Mouse (Mus musculus) retina, embryonic 14.5 days (tissue): ENCODE results near the gene Mrpl48.
A peak's percentile ranks its signal among the peaks of the same experiment; 100 is the strongest.
"Not testable (repeated sequence)": the region's sequence is repeated elsewhere in the genome, so short reads cannot be mapped to it uniquely, and the experiment has no call there.

Source experiments
- DNase-seq: peaks from one replicate; pipeline ENCODE4 v3.0.0-alpha.2; 2015; ENCODE audit warnings: low spot score

Mrpl48 gene

GRCm38 (mm10) chr7:100589816-100590215, 18.3 kb downstream of the Mrpl48 start:
- DNase-seq: no peak

- peak; percentile 92 for DNase-seq
Measured at GRCm38 (mm10) chr7:100582727-100583236, 25.3 kb downstream of the Mrpl48 start.

DNA sequence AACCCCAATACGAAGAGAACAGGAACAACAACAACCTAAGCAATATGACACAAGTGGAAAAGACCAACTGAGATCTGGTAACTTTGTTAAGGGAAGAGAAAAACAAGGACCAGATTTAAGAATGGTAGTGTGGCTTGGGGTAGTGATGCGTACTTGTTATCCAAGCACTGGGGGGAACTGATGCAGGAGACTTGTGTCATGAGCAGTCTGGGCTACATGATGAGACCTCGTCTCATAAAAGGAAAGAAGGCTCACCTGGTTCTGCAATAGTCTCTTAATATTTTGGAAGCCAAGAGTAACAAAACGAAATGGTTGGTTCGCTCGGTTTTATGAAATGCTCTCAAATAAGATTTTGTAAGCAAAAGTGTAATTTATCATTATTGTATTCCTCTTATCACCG, 25.9 kb downstream of the Mrpl48 start:
- no peak for DNase-seq

- DNase-seq: no peak
Measured at GRCm38 (mm10) chr7:100578794-100579193, 29.3 kb downstream of the Mrpl48 start.

DNA sequence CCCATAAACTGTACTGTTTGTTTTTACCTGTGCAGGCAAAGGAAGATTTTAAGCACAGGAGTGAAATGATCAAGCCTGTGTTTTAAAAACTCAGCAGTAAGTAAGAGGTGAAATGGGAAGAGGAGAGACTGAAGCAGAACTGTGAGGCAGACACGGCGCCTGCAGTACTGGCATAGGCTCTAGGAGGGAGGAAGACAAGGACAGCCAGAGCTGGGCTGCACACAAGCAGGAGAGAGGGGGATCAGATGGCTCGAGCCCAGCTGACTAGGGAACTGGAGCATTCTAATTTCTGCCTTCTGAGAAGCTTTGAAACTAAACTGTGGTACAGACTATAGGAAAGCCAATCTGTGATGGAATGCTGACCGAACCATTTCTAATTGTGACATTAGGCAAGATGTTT, 35.4 kb downstream of the Mrpl48 start:
- DNase-seq: no peak

DNA sequence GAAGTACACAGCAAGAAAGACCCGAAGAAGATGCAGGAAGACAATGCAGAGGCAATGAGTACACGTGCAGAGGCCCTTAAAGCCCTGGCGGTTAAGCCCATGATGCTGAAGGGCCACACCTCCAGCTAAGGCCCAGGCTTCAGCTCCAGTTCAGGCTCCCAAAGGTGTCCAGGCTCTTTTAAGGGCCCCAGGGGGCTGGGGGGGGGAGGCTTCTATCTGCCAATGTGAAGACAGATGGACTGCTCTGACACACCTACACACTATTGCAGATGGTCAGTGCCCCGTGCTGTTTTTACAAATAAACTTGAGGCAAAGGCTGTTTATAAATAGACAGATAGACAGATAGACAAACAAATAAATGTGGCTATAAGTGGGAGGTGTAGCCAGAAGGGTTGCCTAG, 36.0 kb downstream of the Mrpl48 start:
- DNase-seq: no peak

DNA sequence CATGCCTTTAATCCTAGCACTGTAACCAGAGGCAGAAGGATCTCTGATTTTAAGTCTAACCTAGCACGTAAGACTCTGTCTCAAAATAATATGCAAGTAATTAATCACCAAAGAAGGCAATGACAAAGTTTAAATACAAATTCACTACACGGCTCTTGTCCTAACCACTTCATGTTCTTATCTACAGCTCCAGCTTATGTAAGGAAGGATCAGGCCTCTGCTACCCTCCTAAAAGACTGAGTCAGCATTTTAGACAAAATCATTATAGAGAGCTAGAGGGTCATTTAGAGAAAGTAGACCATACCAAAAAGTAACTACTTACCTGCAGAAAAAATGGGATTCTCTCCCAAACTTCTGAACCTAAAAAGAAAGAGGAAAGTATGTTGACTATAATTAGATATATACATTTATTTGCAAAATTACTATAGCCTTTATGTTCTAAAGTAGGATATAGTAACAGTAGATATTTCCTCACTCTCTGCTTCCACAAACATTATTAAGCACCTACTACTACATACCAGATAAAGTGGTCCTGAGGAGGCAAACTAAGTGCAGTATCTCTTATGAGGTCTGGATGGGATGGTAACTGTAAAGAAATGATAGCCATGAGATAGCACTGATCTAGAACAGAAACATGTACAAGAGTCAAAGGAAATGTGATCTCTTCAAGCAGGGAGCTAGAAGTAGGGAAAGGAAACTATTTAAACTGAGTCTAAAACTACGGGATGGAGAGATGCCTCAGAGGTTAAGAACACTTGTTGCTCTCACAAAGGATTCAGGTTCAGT, 37.0 kb downstream of the Mrpl48 start:
- DNase-seq: no peak

- DNase-seq: no peak
Measured at GRCm38 (mm10) chr7:100569907-100570306, 38.2 kb downstream of the Mrpl48 start.

DNA sequence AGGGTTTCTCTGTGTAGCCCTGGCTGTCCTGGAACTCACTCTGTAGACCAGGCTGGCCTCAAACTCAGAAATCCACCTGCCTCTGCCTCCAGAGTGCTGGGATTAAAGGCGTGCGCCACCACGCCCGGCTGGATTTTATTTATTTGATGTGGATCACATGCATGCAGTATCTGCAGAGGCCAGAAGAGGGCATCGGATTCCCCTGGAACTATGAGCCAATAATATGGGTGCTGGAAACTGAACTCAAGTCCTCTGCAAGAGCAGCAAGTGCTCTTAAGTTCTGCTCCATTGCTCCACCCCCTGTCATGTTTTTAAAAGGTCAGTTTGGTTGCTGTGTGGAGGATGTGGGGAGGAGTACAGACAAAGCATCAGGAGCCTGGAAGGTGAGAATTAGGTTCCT, 40.9 kb downstream of the Mrpl48 start:
- DNase-seq: not testable (repeated sequence)

- no peak for DNase-seq
Measured at GRCm38 (mm10) chr7:100561861-100562587, 46.1 kb downstream of the Mrpl48 start.

- DNase-seq: no peak
Measured at GRCm38 (mm10) chr7:100559331-100559730, 48.8 kb downstream of the Mrpl48 start.

DNA sequence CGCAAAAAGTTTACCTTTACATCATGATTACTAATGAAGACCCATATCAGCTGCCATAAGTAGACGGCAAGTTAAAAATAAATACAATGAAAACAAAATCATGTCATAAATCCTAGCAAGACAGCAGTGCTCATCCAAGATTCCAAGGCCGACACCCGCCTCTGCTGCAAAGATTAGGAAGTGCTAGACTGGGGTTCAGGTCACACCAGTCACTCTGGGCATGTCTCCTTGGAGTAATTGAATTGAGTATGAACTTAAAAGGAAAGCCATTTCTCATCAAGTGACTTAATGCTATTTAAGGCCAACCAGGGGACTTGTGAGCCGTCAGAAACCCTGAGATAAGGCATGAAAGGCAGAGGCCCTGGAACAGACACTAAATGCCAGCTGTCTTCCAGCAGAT, 50.9 kb downstream of the Mrpl48 start:
- no peak for DNase-seq

DNA sequence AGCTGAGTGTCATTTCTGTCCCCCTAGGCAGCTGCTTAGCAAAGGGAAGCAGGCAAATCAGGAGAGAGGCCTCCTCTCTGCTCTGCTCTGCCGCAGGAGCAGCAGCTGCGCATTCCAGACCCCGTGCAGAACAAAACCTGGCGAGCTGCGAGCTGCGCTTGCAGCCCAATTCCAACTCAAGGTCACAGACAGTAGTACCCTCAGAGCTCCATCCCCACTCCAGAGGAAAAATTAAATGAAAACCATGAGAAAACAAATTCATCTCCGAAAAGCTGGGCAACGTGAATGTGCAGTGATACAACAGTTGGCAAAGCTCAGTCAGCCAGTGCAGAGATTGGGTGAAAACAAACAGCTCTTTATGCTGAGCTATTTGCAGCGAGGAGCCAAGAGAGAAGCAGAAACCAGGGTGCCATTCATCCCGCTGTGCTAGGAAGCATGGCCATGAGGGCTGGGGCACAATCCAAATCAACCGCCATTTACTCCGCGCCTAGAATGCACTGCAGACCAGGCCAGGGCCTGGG, 52.6 kb downstream of the Mrpl48 start:
- peak; percentile 55 for DNase-seq

- no peak for DNase-seq
Measured at GRCm38 (mm10) chr7:100554939-100555338, 53.2 kb downstream of the Mrpl48 start.

GRCm38 (mm10) chr7:100550338-100551007, 57.6 kb downstream of the Mrpl48 start:
- peak; percentile 27 for DNase-seq

GRCm38 (mm10) chr7:100549796-100550195, 58.3 kb downstream of the Mrpl48 start:
- no peak for DNase-seq

GRCm38 (mm10) chr7:100547631-100548030, 60.5 kb downstream of the Mrpl48 start:
- no peak for DNase-seq

GRCm38 (mm10) chr7:100544437-100544836, 63.7 kb downstream of the Mrpl48 start:
- no peak for DNase-seq

- DNase-seq: no peak
Measured at GRCm38 (mm10) chr7:100539516-100539915, 68.6 kb downstream of the Mrpl48 start.

- DNase-seq: no peak
Measured at GRCm38 (mm10) chr7:100537519-100537902, 70.6 kb downstream of the Mrpl48 start.

DNA sequence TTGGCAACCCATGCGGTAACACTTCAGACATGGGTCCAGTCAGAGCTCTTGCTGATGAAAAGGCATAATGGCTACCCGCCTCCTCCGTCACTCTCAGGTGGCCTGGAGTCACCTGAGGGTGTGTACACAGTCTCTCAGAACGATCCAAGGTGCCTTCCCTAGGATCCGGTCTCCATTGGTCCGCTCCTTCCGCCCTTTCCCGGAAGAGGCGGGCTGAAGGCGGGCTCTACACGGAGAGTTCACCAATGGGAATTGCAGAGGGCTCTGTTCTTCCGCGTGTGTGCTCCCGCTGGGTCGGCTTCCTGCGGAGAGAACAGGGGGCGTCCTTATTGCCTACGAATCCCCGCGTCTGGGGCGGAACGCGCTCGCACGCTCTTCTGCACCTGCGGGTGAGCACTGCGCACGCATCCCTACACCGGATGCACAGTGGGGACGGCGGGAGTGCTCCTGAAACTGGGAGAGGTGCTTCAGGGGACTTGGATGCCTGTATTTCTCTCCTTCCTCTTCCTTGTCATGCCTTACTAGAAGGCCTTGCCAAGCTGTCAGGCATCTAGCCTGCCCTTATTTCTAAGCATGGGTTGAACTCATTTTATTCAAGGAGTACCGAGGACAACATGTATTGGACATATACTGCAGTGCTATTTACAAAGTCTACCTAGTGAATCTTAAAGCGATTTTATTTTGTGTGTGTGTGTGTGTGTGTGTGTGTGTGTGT, 71.1 kb downstream of the Mrpl48 start, which contains the start of gene Coa4:
Gene Coa4, plus strand, starts transcription at position 268 of the 715 bp plus-strand sequence.
- DNase-seq: peak; percentile 94

DNA sequence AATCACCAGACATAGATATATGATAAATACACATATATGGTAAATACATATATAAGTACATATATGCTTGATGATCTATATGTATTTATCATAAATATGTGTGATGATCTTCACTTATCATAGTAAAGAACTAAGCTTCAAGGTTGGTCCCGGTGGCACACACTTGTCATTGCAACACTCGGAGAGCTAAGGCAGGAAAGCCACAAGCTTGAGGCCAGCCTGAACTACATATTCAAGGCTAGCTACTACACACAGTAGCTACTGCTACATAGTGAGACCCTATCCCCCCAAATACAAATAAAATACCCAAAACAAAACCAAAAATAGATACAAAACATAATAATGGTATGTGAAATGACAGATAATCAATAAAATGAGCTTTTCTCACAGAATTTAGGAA, 72.3 kb downstream of the Mrpl48 start:
- DNase-seq: no peak
